Mouse (Mus musculus): ENCODE data around the gene Calhm3. TPM values are rescaled to one million over a fixed set of nuclear protein-coding genes. Genes with fewer than 3 reads are reported as not detected.

The Calhm3 gene
- polyA plus RNA-seq (2012; rRNA removed): not detected in 2 replicates

GRCm38 (mm10) chr19:47157664-47158063 is at the start of gene Calhm3:
TSS of gene Calhm3 (minus strand) at chr19:47157764.
- no peak for DNase-seq (ENCODE audit: low read depth)

DNA sequence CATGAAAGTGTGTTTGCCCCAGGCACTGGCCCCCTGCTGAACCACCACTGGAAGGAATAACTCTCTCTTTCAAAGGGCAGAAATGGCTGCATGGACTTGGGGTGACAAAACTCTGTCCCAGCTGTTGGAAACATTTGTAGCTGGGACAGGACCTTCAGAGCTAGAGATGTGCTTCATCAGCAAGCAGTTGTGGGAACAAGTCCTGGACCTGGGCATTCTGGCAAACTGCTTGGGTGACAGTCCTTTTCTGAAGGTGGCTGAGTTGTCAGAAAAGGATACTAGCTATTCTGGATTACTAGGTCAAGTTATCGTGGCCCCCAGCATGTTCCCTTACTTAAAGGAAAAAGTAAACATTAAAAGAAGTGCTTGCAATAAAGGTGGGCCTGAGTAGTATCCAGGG is 48.6 kb upstream of the Calhm3 start:
- DNase-seq (ENCODE audit: low read depth): no peak

DNA sequence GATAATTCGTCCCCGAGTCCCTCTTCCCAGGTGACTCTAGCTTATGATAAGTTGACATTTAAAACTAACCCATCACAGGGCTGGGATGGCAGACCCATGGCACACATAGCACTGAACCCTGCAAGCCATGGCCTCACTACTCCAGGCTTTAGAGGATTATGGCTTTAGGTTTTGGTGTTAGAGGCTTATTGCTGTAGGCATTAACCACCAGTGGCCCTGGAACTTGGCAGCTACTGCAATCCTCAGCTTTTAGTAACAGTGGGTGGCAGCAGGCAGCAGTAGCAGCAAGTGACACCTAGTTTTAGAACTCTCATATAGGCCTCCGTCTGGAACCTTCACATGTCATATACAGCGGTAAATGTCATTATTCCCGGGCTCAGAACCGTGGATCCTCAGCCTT is 47.1 kb upstream of the Calhm3 start:
- DNase-seq (ENCODE audit: low read depth): no peak

GRCm38 (mm10) chr19:47203042-47203441 is 45.5 kb upstream of the Calhm3 start:
- DNase-seq (ENCODE audit: low read depth): no peak

- DNase-seq (ENCODE audit: low read depth): no peak
Measured at GRCm38 (mm10) chr19:47202429-47202828, 44.9 kb upstream of the Calhm3 start.

- no peak for DNase-seq (ENCODE audit: low read depth)
Measured at GRCm38 (mm10) chr19:47201972-47202371, 44.4 kb upstream of the Calhm3 start.

GRCm38 (mm10) chr19:47198671-47199350 is 41.2 kb upstream of the Calhm3 start:
- DNase-seq (ENCODE audit: low read depth): no peak

- DNase-seq (ENCODE audit: low read depth): no peak
Measured at GRCm38 (mm10) chr19:47192158-47192557, 34.6 kb upstream of the Calhm3 start.

- DNase-seq (ENCODE audit: low read depth): no peak
Measured at GRCm38 (mm10) chr19:47188515-47189128, 31.1 kb upstream of the Calhm3 start.

GRCm38 (mm10) chr19:47186514-47187275 is 29.1 kb upstream of the Calhm3 start:
- DNase-seq (ENCODE audit: low read depth): no peak

DNA sequence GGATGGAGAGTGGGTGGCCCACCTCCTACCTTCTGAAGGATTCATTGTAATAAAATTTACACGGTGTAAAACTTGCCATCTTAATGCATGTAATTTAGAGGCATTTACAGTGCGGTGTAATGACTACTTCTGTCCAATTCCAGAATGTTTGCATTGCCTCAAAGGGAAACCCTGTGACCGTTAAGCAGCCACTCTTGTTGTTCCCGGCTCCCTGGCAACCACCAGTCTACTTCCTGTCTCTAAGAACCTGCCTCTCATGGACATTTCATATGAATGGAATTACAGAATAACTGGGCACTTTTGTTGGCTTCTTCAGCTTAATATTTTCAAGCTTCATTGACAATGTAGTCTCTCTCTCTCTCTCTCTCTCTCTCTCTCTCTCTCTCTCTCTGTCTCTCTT is 27.2 kb upstream of the Calhm3 start:
- DNase-seq (ENCODE audit: low read depth): no peak

- no peak for DNase-seq (ENCODE audit: low read depth)
Measured at GRCm38 (mm10) chr19:47184221-47184620, 26.7 kb upstream of the Calhm3 start.

DNA sequence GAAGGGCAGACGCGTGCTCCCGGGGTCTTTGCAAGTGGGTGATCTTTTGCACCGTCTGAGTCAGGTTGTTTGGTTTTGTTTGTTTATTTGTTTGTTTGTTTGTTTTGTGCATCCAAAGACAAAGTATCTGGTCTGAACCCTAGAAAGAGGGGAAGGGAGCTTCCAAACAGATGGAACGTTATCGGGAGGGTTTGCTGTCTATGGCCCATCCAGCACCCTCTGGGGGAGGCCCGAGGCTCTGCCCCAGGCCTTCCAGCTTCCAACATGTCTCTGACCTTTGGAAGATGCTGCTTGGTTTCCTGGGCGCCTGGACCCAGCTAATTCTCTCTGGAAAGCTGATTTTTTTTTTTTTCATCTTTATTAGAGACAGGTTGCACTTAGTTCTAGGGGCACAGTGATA is 22.4 kb upstream of the Calhm3 start:
- no peak for DNase-seq (ENCODE audit: low read depth)

GRCm38 (mm10) chr19:47179272-47179809 is 21.8 kb upstream of the Calhm3 start:
- no peak for DNase-seq (ENCODE audit: low read depth)

DNA sequence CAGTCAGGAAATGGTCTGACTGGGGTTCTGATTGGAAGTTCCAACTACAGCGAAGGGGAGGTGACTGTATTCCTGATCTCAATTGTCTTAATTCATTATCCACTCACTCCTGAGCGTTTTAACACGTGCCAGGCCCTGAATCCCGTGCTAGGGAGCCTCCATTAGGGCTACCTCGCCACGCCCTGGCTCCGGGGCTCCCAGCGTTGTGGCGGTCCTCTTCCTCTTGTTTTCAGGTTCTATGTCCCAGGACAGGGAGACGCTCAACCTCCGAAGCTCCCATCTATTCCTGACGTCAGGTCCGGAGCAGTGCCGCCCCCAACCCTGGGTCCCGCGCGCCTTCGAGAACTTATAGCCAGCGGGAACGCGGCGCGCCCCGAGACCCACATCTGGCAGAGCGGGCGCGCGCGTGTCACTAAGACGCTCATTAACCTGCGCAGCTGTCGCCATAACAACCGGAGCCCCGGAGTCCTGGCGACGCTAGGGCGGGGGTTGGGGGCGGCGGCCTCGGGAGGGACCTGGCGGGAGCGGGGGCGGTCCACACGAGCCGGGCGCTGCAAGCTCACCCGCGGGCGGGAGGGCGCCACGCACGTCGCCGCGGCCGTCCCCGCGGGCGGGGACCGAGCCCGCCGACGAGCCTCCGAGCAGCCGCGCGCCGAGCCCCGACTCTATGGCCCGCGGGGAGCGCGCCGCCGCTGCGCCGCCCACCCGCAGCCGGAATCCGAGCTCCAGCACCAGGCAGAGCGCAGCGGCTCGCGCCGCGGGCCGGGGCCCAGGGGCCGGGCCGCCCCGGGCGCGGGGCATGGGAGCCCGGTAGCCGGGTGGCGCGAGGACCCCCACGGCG is 21.1 kb upstream of the Calhm3 start, which contains the start of gene Neurl1a:
Gene Neurl1a, plus strand, starts transcription at position 390 of the 841 bp plus-strand sequence.
- DNase-seq (ENCODE audit: low read depth): no peak

GRCm38 (mm10) chr19:47178001-47178400 is 20.4 kb upstream of the Calhm3 start:
- no peak for DNase-seq (ENCODE audit: low read depth)

DNA sequence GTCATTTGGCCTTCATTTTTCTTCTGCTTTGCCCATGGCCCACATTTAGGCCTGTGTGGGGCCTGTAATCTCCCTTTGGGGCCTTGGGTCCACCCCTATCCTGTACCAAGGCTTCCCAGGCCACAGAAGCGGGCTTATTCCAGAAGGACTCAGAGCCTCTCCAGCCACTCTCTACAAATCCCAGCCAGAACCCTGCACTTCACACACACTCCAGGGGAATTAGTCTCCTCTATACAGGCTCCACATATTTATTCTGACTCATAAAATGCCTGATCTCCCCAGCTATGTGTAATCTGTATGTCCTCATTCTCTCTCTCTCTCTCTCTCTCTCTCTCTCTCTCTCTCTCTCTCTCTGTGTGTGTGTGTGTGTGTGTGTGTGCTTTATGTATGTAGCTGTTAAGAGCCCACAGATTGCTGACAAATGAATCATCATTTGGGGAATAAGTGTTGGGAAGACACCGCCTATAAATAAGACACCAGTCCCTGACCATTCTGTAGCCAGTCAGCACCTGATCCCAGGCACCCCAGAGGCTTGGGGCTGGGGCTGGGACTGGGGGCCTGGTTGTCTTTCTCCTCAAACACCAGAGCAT is 19.4 kb upstream of the Calhm3 start:
- DNase-seq (ENCODE audit: low read depth): no peak

- DNase-seq (ENCODE audit: low read depth): no peak
Measured at GRCm38 (mm10) chr19:47175472-47175871, 17.9 kb upstream of the Calhm3 start.

DNA sequence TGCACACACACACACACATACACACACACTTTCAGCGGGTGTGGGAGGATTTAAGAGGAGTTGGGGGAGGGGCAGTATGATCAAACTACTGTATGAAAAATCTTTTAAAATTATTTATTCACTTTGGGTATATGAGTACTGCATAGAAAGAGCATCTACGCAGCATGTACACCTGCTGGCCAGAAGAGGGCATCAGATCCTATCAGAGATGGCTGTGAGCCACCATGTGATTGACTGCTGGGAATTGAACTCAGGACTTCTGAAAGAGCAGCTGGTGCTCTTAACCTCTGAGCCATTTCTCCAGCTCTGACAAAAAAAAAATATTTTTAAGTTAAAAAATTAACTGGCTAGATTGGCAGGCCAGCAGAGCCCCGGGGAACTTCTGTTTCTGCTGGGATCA is 17.0 kb upstream of the Calhm3 start:
- no peak for DNase-seq (ENCODE audit: low read depth)

DNA sequence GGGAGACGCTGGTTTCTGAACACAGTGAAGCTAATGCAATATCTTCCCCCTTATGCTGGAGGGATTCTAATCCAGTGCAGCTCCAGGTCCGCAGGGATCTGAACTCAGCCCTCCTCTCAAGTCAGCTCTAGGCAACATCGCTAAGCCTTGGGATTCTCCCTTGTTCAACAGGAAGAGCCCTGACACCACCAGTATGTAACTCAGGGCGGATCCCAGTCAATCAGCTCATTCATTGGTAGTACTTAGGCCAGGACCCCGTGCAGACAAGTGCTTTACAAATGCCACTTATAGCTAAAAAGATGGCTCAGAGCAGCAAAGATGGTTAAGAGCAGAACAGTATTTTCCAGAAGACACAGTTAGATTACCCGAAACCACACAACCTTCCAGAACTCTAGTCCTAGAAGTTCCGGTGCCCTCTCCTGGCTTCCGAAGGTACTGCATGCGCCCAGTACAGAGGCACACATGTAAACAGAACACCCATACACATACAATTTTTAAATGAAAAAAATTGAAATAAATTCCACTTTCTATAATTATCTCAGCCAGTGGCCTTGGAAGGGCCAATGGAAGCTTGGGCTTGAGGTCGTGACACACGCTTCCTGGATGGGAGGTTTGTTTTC is 11.3 kb upstream of the Calhm3 start:
- DNase-seq (ENCODE audit: low read depth): no peak

DNA sequence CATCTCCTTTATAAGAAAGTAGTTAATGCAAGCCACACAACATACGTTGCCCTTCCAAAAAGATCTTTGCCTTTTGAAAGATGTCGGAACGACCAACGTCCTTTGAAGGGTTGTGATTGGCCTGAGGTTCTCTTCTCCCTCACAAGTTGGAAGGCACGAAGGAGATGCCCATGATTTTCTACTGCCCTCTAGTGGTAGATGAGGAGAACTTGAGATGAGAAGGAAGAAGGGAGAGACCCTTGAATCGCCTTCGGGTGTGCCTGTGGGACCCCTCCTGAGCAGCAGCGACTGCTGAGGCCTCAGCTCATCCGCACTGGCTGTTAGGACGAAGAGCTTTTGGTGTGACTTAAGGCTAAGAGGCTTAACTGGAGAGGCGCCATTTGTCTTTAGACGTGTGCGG is 10.7 kb upstream of the Calhm3 start:
- no peak for DNase-seq (ENCODE audit: low read depth)

Data from gonadal fat pad, adult 2 months (tissue).